Mouse (Mus musculus) ZHBTc4 (cell line): ENCODE data around the gene Rnf126.

Source experiments
- DNase-seq: peaks from one replicate; pipeline ENCODE4 v3.0.0-alpha.2; 2011; ENCODE audit warnings: low read depth, low spot score

The Rnf126 gene

DNA sequence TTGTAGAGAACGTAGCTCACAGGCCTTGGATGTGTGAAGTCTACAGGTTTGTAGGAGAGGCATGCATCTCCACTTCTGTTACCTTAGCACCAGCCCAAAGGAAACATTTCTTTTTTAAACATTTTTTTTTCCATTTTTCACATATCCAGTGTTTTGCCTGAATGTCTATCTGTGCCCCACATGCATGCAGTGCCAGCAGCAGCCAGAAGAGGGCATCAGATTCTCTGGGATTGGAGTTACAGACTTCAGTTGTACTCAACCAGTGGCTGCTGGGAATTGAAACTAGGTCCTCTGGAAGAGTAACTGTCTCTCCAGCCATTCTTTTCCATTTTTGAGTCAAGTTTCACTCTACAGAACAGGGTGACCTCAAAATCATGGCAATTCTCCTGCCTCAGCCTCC is 34.3 kb downstream of the Rnf126 start:
- peak; percentile 75 for DNase-seq

DNA sequence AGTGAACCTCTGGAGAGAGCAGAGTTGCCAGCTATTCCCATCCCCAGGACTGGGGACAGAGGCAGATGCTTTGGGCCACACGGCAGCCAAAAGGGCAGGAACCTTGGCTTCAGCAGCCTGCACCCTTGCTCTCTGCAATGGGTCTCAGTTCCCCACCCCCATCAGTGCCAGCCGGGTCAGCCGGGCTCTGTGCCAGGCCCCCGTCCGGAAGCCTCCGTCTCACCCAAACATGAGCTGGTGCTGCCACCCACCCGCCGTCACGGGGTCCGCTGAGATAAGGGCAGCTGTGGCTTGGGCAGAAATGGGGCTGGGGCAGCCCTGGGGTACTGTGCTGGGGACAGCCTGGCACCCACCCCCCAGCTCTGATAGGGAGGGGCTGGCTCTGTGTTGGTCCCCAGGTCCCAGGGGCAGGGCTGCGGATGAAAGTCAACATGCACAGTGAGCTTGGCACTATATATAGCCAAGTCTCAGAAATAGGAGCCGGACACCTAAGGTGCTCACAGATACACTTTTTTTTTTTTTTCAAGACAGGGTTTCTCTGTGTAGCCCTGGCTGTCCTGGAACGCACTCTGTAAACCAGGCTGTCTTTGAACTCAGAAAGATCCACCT is 37.3 kb downstream of the Rnf126 start:
- no peak for DNase-seq

DNA sequence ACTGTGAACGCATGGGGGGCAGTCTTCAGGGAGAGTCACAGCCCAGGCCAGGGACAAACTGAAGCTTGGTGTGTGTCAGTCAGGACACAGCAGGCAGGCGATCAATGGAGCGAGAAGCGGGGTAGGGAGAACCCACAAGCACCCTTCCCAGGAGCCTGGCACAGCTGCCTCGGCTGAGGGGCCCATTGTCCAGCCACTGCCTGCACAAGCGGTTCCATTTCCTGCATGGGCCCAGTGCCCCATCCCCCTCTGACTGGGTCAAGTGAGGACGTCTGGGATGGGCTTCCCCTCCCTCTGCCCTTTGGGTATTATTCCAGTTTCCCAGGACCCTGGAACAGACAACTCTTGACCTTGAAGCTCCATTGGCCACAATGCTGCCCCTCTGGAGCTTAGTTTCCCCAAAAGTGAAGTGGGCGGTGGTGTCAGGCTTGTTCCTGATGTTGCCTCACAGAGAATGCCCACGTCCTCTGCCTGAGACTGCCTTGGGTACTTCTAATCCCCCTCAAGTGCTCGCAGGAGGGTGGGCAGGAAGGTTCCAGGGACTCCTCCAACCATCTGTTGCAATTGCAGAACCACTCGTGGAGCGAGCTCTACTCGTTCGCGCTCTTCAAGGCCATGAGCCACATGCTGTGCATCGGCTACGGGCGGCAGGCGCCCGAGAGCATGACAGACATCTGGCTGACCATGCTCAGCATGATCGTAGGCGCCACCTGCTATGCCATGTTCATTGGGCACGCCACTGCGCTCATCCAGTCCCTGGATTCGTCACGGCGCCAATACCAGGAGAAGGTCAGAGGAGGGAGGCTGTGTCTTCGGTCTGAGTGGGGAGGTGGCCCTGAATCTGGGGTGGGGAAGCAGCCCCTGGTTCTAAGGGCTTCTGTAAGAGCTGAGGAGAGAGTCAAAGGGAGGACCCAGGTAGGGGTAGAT is 38.2 kb downstream of the Rnf126 start:
- DNase-seq: no peak

DNA sequence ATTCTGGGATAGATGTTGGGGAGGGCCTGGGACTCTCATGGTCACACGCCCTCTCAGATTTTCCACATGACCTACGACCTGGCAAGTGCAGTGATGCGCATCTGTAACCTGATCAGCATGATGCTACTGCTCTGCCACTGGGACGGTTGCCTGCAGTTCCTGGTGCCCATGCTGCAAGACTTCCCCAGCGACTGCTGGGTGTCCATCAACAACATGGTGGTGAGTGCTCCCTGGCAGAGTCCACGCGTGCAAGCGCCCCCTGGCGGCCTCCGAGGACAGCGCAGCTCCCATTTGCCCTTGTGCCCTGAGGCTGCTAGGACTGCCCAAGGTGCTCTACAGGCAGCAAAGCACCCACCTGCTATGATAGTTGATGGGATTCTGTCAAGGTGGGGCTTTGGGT is 40.7 kb downstream of the Rnf126 start:
- DNase-seq: peak; percentile 84

DNA sequence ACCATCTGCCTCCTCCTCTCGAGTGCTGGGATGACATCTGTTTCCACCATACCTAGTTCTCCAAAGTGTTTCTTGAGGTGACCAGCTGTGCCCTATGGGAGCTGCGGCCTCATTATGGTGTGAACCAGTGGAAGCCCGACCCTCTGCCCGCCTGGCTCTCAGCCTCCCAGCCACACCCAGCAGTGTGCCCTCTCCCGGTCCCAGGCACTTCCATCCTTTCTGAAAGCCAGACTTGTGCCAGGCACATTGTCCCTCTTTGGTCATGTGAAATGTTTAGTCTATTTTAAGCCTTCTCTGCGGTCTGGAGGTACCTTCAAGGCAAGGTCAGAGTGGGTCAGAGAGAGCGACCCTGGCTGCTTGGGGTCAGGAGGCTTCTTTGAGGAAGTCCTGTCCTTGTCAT is 43.1 kb downstream of the Rnf126 start:
- DNase-seq: no peak

DNA sequence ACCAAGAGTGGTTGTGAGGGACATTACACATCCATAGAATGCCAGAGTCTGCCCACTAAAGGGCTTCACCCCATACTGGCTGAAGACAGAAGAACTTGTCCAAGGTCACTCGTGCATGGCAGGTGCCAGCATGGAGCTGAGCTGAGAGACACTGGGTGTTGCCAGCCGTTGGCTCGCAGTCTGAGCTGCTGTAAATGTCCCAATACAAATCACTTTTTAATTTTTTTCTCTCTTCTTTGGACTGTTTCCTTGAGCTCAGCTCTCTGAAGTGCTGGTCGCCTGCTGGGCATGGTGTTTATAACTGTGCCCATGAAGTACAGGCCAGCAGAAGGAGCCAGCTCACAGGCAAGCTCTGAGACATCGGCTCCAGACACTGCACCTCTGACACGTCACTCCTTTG is 43.7 kb downstream of the Rnf126 start:
- DNase-seq: no peak

DNA sequence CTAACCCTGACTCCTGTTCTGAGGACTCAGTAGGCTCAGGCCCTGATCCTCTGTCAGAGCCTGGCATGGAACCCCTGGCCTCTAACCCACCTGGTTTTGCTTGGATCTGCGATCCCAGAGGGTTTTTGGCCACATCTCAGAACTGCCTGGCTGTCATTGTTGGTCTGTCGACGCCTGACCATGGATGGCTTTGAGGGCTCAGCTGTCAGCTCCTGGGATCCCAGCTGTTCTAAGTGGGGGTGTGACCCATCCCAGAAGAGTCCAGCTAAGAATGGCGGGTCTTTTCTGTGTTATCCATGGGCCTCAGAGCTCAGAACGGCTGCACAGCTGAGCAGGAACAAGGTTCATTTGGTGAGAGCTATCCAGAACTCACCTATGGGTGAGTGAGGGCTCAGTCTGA is 45.7 kb downstream of the Rnf126 start:
- DNase-seq: no peak

DNA sequence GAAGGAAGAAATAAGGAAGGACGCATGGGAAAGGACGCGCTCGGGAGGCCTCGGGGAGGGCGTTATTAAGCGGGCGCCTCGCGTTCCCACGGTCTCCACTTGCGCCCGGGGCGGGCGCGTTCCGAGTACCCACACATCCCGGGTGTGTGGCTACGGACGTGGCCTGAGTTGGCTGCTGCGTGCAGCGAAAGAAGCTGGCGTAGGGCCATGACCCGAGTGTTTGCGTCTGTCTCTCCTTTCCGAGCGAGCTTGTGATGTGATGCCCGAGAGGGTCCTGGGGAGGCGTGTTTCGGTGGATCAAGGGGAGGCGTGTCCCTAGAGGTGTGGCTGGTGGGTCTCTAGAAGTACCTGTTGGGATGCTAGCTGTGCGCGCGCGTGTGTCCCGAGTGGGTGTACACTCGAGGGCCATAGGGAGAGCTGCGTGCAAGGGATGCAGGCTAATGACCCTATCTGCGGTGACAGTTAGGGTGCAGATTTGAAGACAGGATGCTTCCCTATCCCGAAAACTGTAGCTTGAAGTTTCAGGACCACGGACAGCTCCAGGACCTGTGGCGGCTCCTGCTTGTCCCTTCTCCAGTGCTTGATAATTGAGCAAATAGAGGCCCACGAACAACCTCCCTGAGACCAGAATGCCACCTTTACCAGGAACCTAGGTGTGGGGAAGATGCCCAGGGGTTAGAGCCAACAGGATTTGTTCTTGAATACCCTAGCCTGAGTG is 49.0 kb downstream of the Rnf126 start:
- peak; percentile 86 for DNase-seq

DNA sequence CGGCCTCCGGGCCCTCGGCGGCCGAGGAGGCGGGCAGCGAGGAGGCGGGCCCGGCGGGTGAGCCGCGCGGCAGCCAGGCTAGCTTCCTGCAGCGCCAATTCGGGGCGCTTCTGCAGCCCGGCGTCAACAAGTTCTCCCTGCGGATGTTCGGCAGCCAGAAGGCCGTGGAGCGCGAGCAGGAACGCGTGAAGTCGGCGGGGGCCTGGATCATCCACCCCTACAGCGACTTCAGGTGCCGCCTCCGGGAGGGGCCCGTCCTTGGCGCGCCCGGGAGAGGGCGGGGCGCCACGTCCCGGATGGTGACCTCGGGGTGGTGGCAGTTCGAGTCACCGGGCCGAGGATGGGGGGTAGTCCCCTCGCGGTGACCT is 49.8 kb downstream of the Rnf126 start:
- peak; percentile 50 for DNase-seq

DNA sequence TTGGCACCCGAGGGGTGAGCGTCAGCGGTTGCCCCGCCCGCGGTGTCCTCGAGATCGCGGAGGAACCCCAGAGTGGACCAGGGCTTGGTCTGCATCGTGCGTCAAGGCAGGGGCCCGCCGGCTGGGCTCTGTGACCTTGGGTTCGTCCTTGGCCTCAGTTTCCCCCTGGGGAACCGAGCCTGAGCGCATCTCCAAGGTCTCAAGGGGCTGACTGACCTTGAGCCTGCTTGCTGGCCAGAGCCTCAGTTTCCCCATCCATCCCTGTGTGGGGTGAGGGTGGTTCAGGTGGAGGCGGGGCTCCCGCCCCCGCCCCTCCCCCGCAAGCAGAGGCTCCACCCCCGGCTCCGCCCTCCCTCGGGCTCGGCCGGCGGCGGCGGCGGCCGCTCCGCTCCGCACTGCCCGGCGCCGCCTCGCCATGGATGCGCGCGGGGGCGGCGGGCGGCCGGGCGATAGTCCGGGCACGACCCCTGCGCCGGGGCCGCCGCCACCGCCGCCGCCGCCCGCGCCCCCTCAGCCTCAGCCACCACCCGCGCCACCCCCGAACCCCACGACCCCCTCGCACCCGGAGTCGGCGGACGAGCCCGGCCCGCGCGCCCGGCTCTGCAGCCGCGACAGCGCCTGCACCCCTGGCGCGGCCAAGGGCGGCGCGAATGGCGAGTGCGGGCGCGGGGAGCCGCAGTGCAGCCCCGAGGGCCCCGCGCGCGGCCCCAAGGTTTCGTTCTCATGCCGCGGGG is 50.3 kb downstream of the Rnf126 start, which contains the start of gene Hcn2:
Gene Hcn2, plus strand, starts transcription at position 381 of the 734 bp plus-strand sequence.
- DNase-seq: no peak

DNA sequence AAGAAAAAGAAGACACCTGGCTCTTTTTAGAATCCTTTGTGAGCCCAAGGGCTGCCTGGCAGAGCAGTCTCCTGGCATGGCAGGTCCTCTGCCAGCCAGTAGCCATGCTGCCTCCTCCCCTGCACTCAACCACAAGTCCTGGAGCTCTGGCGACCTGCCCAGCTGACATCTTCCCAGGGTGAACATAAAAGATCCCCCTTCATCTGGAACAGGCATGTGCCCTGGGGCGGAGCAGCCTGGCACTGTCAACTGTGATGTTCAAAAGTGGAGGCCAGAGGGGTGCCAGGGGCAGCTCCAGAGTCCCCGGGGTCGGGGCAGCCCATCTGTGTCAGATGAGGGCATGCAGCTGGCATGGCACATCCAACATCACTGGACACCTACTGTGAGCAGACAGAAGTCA is 51.8 kb downstream of the Rnf126 start:
- DNase-seq: no peak

DNA sequence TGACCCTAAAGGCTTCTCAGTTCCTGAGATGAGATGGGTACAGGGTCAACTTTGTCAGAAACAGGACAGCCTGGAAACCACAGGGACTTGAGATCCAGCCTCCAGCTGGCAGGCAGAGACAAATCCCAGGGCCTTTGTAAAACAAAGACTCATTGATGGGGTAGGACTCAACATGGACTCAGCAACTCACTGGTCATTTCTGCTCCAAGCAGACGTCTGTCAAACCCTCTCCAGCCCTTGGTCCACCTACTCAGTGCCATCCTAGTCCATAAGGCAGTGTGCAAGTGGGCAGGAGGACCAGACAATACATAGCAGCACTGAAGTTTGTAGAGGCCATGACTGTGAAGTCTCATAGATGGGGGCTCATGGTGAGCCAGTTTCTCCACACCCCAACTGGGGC is 53.6 kb downstream of the Rnf126 start:
- DNase-seq: no peak

DNA sequence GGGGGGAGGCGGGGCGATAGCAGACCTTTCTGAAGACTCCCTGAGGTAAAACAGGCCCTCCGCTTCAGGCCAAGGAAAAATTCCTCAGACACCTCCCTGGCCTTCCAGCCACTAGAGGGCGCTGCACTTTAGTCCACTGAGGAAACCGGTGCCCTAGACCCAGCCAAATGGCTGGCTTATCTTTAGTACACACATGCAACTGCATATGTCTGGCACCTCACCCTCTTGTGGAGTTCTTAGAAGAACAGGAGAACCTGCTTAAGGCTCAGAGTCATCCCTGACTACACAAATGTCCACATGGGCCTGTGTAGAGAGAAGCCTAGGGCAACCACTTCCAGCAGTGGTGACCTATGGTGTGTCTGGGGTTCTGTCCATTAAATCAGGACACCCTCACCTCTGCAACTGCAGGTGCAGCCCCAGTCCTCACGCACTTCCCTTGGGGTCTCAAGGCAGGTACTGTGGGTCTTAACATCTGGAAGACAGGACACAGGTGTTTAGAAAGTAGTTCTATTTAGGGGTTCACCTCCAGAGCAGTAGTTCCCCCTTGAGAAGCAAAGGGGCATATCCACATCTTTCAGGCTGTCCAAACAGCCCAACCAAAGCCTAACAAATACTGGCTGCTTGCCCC is 54.1 kb downstream of the Rnf126 start:
- DNase-seq: peak; percentile 92

DNA sequence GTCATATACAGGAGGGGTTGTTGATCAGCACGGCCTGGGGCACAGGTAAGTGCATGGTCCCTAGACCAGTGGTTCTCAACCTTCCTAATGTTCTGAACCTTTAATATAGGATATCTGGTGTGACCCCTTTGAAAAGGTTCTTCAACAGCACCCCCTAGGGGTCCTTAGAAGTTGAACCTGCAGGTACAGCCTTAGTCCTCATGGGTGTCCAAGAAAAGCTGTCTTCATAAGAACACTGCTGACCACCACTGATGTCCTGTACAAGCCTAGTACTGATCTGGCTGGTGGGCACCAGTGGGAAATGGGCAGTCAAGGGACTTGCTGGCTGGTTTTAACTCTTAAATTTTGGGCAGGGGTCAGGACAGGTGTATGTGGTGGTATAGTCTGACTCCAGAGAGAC is 54.7 kb downstream of the Rnf126 start:
- peak; percentile 70 for DNase-seq

DNA sequence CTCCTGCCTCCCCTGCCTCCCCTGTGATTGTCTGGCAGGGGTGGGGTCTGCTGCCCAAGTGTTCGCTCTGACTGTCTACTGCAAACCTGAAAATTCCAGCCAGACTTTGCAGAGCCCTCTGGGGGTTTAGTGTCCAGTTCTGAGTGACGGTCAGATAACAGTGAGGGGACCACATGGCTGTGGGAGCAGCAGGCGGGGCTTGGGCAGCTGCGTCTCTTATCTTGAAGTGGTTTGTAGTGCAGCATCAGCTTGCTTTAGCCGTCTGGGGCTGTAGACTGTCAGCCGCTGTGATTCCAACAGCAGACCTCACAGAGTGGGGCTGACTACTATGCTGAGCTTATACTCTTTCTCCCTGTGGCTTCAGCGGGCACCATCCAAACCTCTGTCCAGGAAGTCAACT is 57.4 kb downstream of the Rnf126 start:
- DNase-seq: no peak

DNA sequence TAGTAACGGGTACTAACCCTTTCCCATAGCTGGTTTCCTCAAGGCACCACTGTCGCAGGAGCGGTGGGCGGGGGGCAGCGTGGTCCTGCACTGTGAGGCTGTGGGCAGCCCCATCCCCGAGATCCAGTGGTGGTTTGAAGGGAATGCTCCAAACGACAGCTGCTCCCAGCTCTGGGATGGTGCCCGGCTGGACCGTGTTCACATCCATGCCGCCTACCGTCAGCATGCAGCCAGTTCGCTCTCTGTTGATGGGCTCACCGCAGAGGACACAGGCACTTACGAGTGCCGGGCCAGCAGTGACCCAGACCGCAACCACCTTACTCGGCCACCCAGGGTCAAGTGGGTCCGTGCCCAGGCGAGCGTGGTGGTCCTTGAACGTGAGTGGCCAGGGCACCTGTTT is 58.1 kb downstream of the Rnf126 start:
- DNase-seq: no peak
